Mouse (Mus musculus) retina, postnatal 1 day (tissue): Measurements from ENCODE around the gene Vamp5.

Experiments
- DNase-seq: peaks from one replicate; pipeline ENCODE4 v3.0.0-alpha.2; 2012

Gene Vamp5

GRCm38 (mm10) chr6:72364009-72364408, 16.3 kb downstream of the Vamp5 start:
- DNase-seq: no peak

GRCm38 (mm10) chr6:72362132-72363028, 17.9 kb downstream of the Vamp5 start:
- DNase-seq: peak; percentile 99

- DNase-seq: no peak
Observed at GRCm38 (mm10) chr6:72361121-72361551, 19.1 kb downstream of the Vamp5 start.

GRCm38 (mm10) chr6:72360599-72360935, 19.7 kb downstream of the Vamp5 start:
- DNase-seq: no peak

GRCm38 (mm10) chr6:72359891-72360598, 20.2 kb downstream of the Vamp5 start:
- DNase-seq: no peak

GRCm38 (mm10) chr6:72359343-72359742, 20.9 kb downstream of the Vamp5 start:
- DNase-seq: no peak

GRCm38 (mm10) chr6:72358086-72358764, 22.0 kb downstream of the Vamp5 start:
- no peak for DNase-seq

GRCm38 (mm10) chr6:72357164-72358079, 22.8 kb downstream of the Vamp5 start:
- DNase-seq: no peak

- DNase-seq: no peak
Observed at GRCm38 (mm10) chr6:72356001-72356532, 24.2 kb downstream of the Vamp5 start.

GRCm38 (mm10) chr6:72355066-72355911, 25.0 kb downstream of the Vamp5 start, which contains the start of gene Tmem150a:
Gene Tmem150a (plus strand): TSS chr6:72355447.
- peak; percentile 89 for DNase-seq

- no peak for DNase-seq
Observed at GRCm38 (mm10) chr6:72354025-72354424, 26.2 kb downstream of the Vamp5 start.

- DNase-seq: no peak
Observed at GRCm38 (mm10) chr6:72352636-72353405, 27.4 kb downstream of the Vamp5 start.

GRCm38 (mm10) chr6:72350214-72350613, 30.1 kb downstream of the Vamp5 start:
- DNase-seq: no peak

- DNase-seq: no peak
Observed at GRCm38 (mm10) chr6:72348411-72348810, 31.9 kb downstream of the Vamp5 start.

- DNase-seq: peak; percentile 81
Observed at GRCm38 (mm10) chr6:72347166-72347941, 32.9 kb downstream of the Vamp5 start, which contains the start of gene 0610030E20Rik. Gene 0610030E20Rik (plus strand): TSS chr6:72347317.

GRCm38 (mm10) chr6:72346261-72346660, 34.0 kb downstream of the Vamp5 start:
- no peak for DNase-seq

GRCm38 (mm10) chr6:72345633-72346032, 34.6 kb downstream of the Vamp5 start:
- DNase-seq: no peak

GRCm38 (mm10) chr6:72345074-72345567, 35.1 kb downstream of the Vamp5 start, which contains the start of gene Usp39:
Gene Usp39 (minus strand): TSS chr6:72345184.
- peak; percentile 98 for DNase-seq
